Mouse (Mus musculus) MEL (cell line): ENCODE results near the gene Swt1. TPM values are rescaled to one million over a fixed set of nuclear protein-coding genes. Genes with fewer than 3 reads are reported as not detected.

Experiments used
- DNase-seq: peaks from one replicate; pipeline ENCODE4 v3.0.0; 2011; ENCODE audit warnings: low read depth, low spot score
- H3K27ac ChIP-seq: 2 replicates; pipeline ENCODE4 v1.5.1; 2012; ENCODE audit warnings: low read depth, mild to moderate bottlenecking, control low read depth, low read length, moderate library complexity; ENCODE audit not compliant: control insufficient read depth
- H3K27me3 ChIP-seq, 2 experiments: fragments of 150-350 bp in 1 of 2; sonication (generic) in 1 of 2; 2 replicates each; pipeline ENCODE4 v1.6.1; 2012; ENCODE audit warnings: low read length in 2 of 2, mild to moderate bottlenecking in 2 of 2, improper control_type of control experiment in 1 of 2, moderate library complexity in 1 of 2; ENCODE audit not compliant: insufficient read depth in 2 of 2, control insufficient read depth in 1 of 2
- H3K36me3 ChIP-seq, 2 experiments: 2 replicates each; pipeline ENCODE4 v1.6.1; 2012 to 2014; ENCODE audit warnings: low read length in 2 of 2, improper control_type of control experiment in 1 of 2, inconsistent platforms in 1 of 2, mild to moderate bottlenecking in 1 of 2; ENCODE audit not compliant: insufficient read depth in 2 of 2, control insufficient read depth in 1 of 2
- H3K4me1 ChIP-seq, 2 experiments: fragments of 150-350 bp in 1 of 2; sonication (generic) in 1 of 2; 2 replicates each; pipeline ENCODE4 v1.6.1; 2012; ENCODE audit warnings: low read length in 2 of 2, improper control_type of control experiment in 1 of 2, mild to moderate bottlenecking in 1 of 2; ENCODE audit not compliant: insufficient read depth in 2 of 2, control insufficient read depth in 1 of 2
- H3K4me3 ChIP-seq, 2 experiments: fragments of 150-350 bp in 1 of 2; sonication (generic) in 1 of 2; 2 replicates each; pipeline ENCODE4 v1.5.1; 2012; ENCODE audit warnings: low read depth in 2 of 2, low read length in 2 of 2, mild to moderate bottlenecking in 2 of 2, moderate library complexity in 2 of 2, control low read depth in 1 of 2, improper control_type of control experiment in 1 of 2; ENCODE audit not compliant: control insufficient read depth in 1 of 2, insufficient read depth in 1 of 2
- H3K79me2 ChIP-seq: 2 replicates; pipeline ENCODE4 v1.6.1; 2012; ENCODE audit warnings: mild to moderate bottlenecking, low read length, moderate library complexity; ENCODE audit not compliant: control insufficient read depth, poor library complexity, insufficient read depth
- H3K9ac ChIP-seq: 2 replicates; pipeline ENCODE4 v1.6.1; 2012; ENCODE audit warnings: low read depth, mild to moderate bottlenecking, control low read depth, low read length, moderate library complexity; ENCODE audit not compliant: control insufficient read depth, poor library complexity, severe bottlenecking
- H3K9me3 ChIP-seq: fragments of 150-350 bp; sonication (generic); replicated peaks from 2 replicates; pipeline ENCODE4 v1.6.1; 2012; ENCODE audit warnings: mild to moderate bottlenecking, low read length, improper control_type of control experiment, moderate library complexity; ENCODE audit not compliant: insufficient read depth
- CHD1 ChIP-seq: IDR thresholded peaks from 2 replicates; pipeline ENCODE4 v1.6.1; 2012; ENCODE audit warnings: low read depth, mild to moderate bottlenecking, inconsistent platforms, low read length, improper control_type of control experiment
- CHD2 ChIP-seq: IDR thresholded peaks from 2 replicates; pipeline ENCODE4 v1.6.1; 2011; ENCODE audit warnings: low read length, improper control_type of control experiment
- CTCF ChIP-seq, 3 experiments: IDR thresholded peaks in 2 of 3; conservative IDR thresholded peaks in 1 of 3; 2 replicates each; pipeline ENCODE4 v1.5.1; 2011 to 2012; ENCODE audit warnings: low read length in 3 of 3, low read depth in 2 of 3, mild to moderate bottlenecking in 2 of 3, improper control_type of control experiment in 1 of 3, inconsistent platforms in 1 of 3, mixed read lengths in 1 of 3, moderate library complexity in 1 of 3; ENCODE audit not compliant: control insufficient read depth in 1 of 3, insufficient read depth in 1 of 3, poor library complexity in 1 of 3, severe bottlenecking in 1 of 3
- E2F4 ChIP-seq: IDR thresholded peaks from 2 replicates; pipeline ENCODE4 v1.6.1; 2011; ENCODE audit warnings: low read depth, low read length, improper control_type of control experiment, borderline replicate concordance
- ETS1 ChIP-seq: IDR thresholded peaks from 2 replicates; pipeline ENCODE4 v1.6.1; 2012; ENCODE audit warnings: low read depth, mild to moderate bottlenecking, inconsistent platforms, low read length, improper control_type of control experiment, moderate library complexity
- KAT2A ChIP-seq: conservative IDR thresholded peaks from 2 replicates; pipeline ENCODE4 v1.6.1; 2012; ENCODE audit warnings: low read depth, low read length, improper control_type of control experiment, inconsistent platforms
- MAX ChIP-seq: IDR thresholded peaks from 2 replicates; pipeline ENCODE4 v1.6.1; 2011; ENCODE audit warnings: low read length, improper control_type of control experiment
- MXI1 ChIP-seq: IDR thresholded peaks from 2 replicates; pipeline ENCODE4 v1.6.1; 2011; ENCODE audit warnings: mild to moderate bottlenecking, low read depth, low read length, improper control_type of control experiment
- POLR2A ChIP-seq, 2 experiments: IDR thresholded peaks; 2 replicates each; pipeline ENCODE4 v1.6.1; 2011 to 2012; ENCODE audit warnings: low read length in 2 of 2, mild to moderate bottlenecking in 2 of 2, control low read depth in 1 of 2, improper control_type of control experiment in 1 of 2, low read depth in 1 of 2, moderate library complexity in 1 of 2; ENCODE audit not compliant: control insufficient read depth in 1 of 2, insufficient read depth in 1 of 2, poor library complexity in 1 of 2
- POLR2AphosphoS2 ChIP-seq: IDR thresholded peaks from 2 replicates; pipeline ENCODE4 v1.6.1; 2011; ENCODE audit warnings: low read length, improper control_type of control experiment
- RAD21 ChIP-seq: IDR thresholded peaks from 2 replicates; pipeline ENCODE4 v1.6.1; 2011; ENCODE audit warnings: mild to moderate bottlenecking, low read depth, low read length, improper control_type of control experiment
- SIN3A ChIP-seq: IDR thresholded peaks from 2 replicates; pipeline ENCODE4 v1.6.1; 2012; ENCODE audit warnings: low read length, improper control_type of control experiment, inconsistent platforms
- SMC3 ChIP-seq: IDR thresholded peaks from 2 replicates; pipeline ENCODE4 v1.6.1; 2011; ENCODE audit warnings: low read depth, low read length, improper control_type of control experiment
- TAL1 ChIP-seq: IDR thresholded peaks from 2 replicates; pipeline ENCODE4 v1.6.1; 2012; ENCODE audit warnings: mild to moderate bottlenecking, inconsistent platforms, low read length, moderate library complexity, mixed read lengths
- TBP ChIP-seq: IDR thresholded peaks from 2 replicates; pipeline ENCODE4 v1.8.0; 2011; ENCODE audit warnings: low read depth, low read length, improper control_type of control experiment
- ZC3H11A ChIP-seq: IDR thresholded peaks from 2 replicates; pipeline ENCODE4 v1.6.1; 2012; ENCODE audit warnings: low read depth, mild to moderate bottlenecking, inconsistent platforms, low read length, improper control_type of control experiment
- ZKSCAN1 ChIP-seq: IDR thresholded peaks from 2 replicates; pipeline ENCODE4 v1.6.1; 2012; ENCODE audit warnings: low read depth, mild to moderate bottlenecking, inconsistent platforms, low read length, improper control_type of control experiment, moderate library complexity
- ZNF384 ChIP-seq: IDR thresholded peaks from 2 replicates; pipeline ENCODE4 v1.6.1; 2012; ENCODE audit warnings: low read depth, mild to moderate bottlenecking, inconsistent platforms, low read length, improper control_type of control experiment
- polyA plus RNA-seq, 2 experiments: library from polyadenylated mRNA; stranded (reverse) in 1 of 2; unstranded in 1 of 2; fragments of >175 nt in 1 of 2; fragments of >200 nt in 1 of 2; gene quantifications; 2 replicates each; pipeline versions ENCODE4 v1.2.1 to v1.2.4; 2012; ENCODE audit warnings: low replicate concordance in 2 of 2, low read depth in 1 of 2; ENCODE audit not compliant: insufficient read length in 2 of 2, insufficient read depth in 1 of 2, missing spikeins in 1 of 2
- total RNA-seq: library from RNA; depleted of rRNA; stranded (reverse); fragments of 300-350 nt; gene quantifications from 2 replicates; pipeline ENCODE4 v1.2.3, GENCODE M21; 2012

The Swt1 gene
- total and polyA plus RNA-seq, 3 experiments, result 13.5 to 13.7 TPM; not detected in 1

DNA sequence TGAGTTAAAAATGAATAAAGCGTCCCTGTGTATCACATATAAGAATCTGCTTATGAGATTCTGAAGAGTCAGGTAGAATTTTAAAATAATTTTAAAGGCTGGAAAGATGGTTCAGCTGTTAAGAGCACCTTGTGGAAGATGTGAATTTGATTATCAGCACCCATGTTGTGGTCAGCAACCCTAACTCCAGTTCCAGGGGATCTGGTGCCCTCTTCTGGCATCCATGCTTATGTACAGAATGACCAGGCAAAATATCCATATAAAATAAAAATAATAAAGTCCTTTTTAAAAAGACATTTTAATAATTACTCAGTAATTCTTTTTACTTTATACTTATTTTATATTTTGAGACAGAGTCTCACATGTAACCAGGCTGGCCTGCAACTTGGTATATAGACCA is 38.2 kb downstream of the Swt1 start:
- TF ChIP-seq CTCF (IDR thresholded peaks at IDR 0.05 in 2 of 3, conservative IDR thresholded peaks at IDR 0.05 in 1 of 3; ENCODE audit: control insufficient read depth in 1 of 3, insufficient read depth in 1 of 3, low read depth in 2 of 3, low read length in 3 of 3, poor library complexity in 1 of 3, severe bottlenecking in 1 of 3) (peak; percentile 38 to 68 (median 60)), SMC3 (peak; percentile 73), RAD21 (peak; percentile 77), ZC3H11A (peak; percentile 70), POLR2A (IDR thresholded peaks at IDR 0.05; ENCODE audit: control insufficient read depth in 1 of 2, insufficient read depth in 1 of 2, low read depth in 1 of 2, low read length in 2 of 2, poor library complexity in 1 of 2) (no peak), CHD2 (no peak), SIN3A (peak; percentile 81; the same call in 1 of the 2 replicates), ZNF384 (no peak), MXI1 (0 out of 2 replicates have a peak, but pooled peaks have one; percentile 41), MAX (no peak), ZKSCAN1 (no peak)

GRCm38 (mm10) chr1:151377353-151377752 is 50.9 kb downstream of the Swt1 start:
- no peak overlapping the region for H3K9ac ChIP-seq
- peaks cover 0 to 9% of the 10 kb centered on the region in 2 experiments; a peak in 2 of 4 replicates for H3K36me3 ChIP-seq
- H3K9me3 ChIP-seq, result no peaks in the 10 kb centered on the region
- TF ChIP-seq RAD21, result peak; percentile 38
- no peak for TF ChIP-seq TAL1
- TF ChIP-seq CTCF (IDR thresholded peaks at IDR 0.05 in 2 of 3, conservative IDR thresholded peaks at IDR 0.05 in 1 of 3; ENCODE audit: control insufficient read depth in 1 of 3, insufficient read depth in 1 of 3, low read depth in 2 of 3, low read length in 3 of 3, poor library complexity in 1 of 3, severe bottlenecking in 1 of 3), result peak; percentile 23 to 46 (median 45); a peak in 5 of 6 replicates
- peak; percentile 52 for TF ChIP-seq SMC3
- no peaks in the 10 kb centered on the region for H3K79me2 ChIP-seq
- H3K4me1 ChIP-seq, result no peaks in the 10 kb centered on the region
- H3K27ac ChIP-seq, result no peak overlapping the region
- DNase-seq, result peak; percentile 40
- no peaks in the 10 kb centered on the region for H3K27me3 ChIP-seq
- no peak overlapping the region for H3K4me3 ChIP-seq

More for the DNA sequence above, 38.2 kb downstream of the Swt1 start:
- Histone ChIP-seq H3K9me3 (no peaks in the 10 kb centered on the region), H3K4me1 (no peaks in the 10 kb centered on the region), H3K9ac (no peak overlapping the region), H3K36me3 (peaks cover 0 to 8% of the 10 kb centered on the region in 2 experiments; a peak in 2 of 4 replicates), H3K27ac (no peak overlapping the region), H3K4me3 (no peak overlapping the region), H3K79me2 (no peaks in the 10 kb centered on the region), H3K27me3 (no peaks in the 10 kb centered on the region)
- DNase-seq, result peak; percentile 55

- no peak overlapping the region for H3K4me3 ChIP-seq
- no peaks in the 10 kb centered on the region for H3K9me3 ChIP-seq
- DNase-seq, result no peak
- H3K36me3 ChIP-seq, result peaks cover 0 to 12% of the 10 kb centered on the region in 2 experiments; a peak in 2 of 4 replicates
- no peak overlapping the region for H3K9ac ChIP-seq
- H3K27me3 ChIP-seq, result no peaks in the 10 kb centered on the region
- H3K79me2 ChIP-seq, result no peaks in the 10 kb centered on the region
- no peaks in the 10 kb centered on the region for H3K4me1 ChIP-seq
- TF ChIP-seq MXI1, result no peak
- TF ChIP-seq KAT2A, result no peak
- no peak for TF ChIP-seq ETS1
- TF ChIP-seq TAL1, result no peak
- TF ChIP-seq TBP, result no peak
- TF ChIP-seq E2F4, result no peak
- no peak for TF ChIP-seq CHD2
- no peak for TF ChIP-seq CTCF (IDR thresholded peaks at IDR 0.05 in 2 of 3, conservative IDR thresholded peaks at IDR 0.05 in 1 of 3; ENCODE audit: control insufficient read depth in 1 of 3, insufficient read depth in 1 of 3, low read depth in 2 of 3, low read length in 3 of 3, poor library complexity in 1 of 3, severe bottlenecking in 1 of 3)
- TF ChIP-seq POLR2AphosphoS2, result no peak
- no peak for TF ChIP-seq CHD1
- TF ChIP-seq, all 39 proteins: peak for 0
- H3K27ac ChIP-seq, result no peak overlapping the region
These were observed 55.4 kb downstream of the Swt1 start for GRCm38 (mm10) chr1:151372823-151373222.
